Mouse (Mus musculus) bone marrow macrophage, adult 2 months (primary cell): ENCODE results near the gene Elovl1.

Experiments used
- CTCF ChIP-seq: IDR thresholded peaks from 2 replicates; pipeline ENCODE4 v1.5.1; 2012; ENCODE audit warnings: low read depth, mild to moderate bottlenecking, low read length, moderate library complexity
- POLR2A ChIP-seq: IDR thresholded peaks from 2 replicates; pipeline ENCODE4 v1.6.1; 2012; ENCODE audit warnings: mild to moderate bottlenecking, low read depth, low read length, borderline replicate concordance

DNA sequence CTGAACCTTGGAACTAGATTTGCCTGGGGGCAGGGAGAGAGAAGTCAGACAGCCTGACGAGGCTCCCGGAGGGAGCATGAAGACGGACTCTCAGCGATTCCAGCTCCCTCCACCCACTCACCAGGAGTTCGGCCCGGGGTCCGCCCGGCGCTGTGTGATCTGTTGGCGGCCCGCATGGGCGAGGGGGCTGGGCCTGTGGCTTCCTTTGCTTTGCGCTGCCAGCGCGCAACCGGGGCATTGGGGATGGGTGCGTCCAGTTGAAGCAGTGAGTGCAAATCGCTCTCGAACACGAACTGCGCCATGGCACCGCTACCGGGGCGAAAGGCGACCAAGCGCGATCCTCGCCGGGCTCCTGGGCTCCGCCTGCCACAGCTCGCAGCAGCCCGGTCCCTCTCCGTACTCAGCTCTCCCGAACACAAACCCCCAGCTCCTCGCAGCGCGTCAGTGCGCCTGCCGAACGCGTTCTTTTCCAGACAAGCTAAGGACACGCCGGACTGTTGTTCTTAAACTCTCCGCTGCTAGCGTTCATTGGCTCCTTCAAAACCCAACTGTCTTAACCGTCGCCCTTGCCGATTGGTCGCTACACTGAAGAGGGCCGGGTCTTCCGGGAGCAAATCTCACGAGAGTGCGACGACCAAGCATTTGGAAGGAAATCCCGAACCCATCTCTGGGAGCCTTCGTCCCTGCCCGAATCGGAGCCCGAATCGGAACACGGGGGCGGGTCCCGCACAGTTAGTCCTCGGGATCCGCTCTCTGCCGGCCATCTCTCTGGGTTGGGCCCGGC, 9.1 kb downstream of the Elovl1 start, which contains the start of gene Cdc20:
- TF ChIP-seq CTCF (no peak), POLR2A (no peak)
